Mouse (Mus musculus) thymus, postnatal 14 days (tissue): ENCODE measurements around the gene Plekhb2.
A peak's percentile ranks its signal among the peaks of the same experiment; 100 is the strongest.

Experiments
- DNase-seq: peaks from one replicate; pipeline ENCODE4 v3.0.0; 2021

Gene Plekhb2

GRCm38 (mm10) chr1:34849745-34850342 lies at the start of gene Plekhb2:
Gene Plekhb2, plus strand, starts transcription at chr1:34849976.
- DNase-seq: peak; percentile 91

GRCm38 (mm10) chr1:34801616-34802289 lies 48.0 kb upstream of the Plekhb2 start:
- peak; percentile 83 for DNase-seq

- DNase-seq: peak; percentile 82
These were observed 47.5 kb upstream of the Plekhb2 start for GRCm38 (mm10) chr1:34802290-34802642.

- DNase-seq: no peak
These were observed 44.9 kb upstream of the Plekhb2 start for GRCm38 (mm10) chr1:34804863-34805262.

GRCm38 (mm10) chr1:34805931-34806520 lies 43.8 kb upstream of the Plekhb2 start:
- no peak for DNase-seq

GRCm38 (mm10) chr1:34808445-34808844 lies 41.3 kb upstream of the Plekhb2 start:
- DNase-seq: no peak

GRCm38 (mm10) chr1:34810293-34810692 lies 39.5 kb upstream of the Plekhb2 start:
- no peak for DNase-seq

GRCm38 (mm10) chr1:34811035-34811434 lies 38.7 kb upstream of the Plekhb2 start:
- DNase-seq: no peak

GRCm38 (mm10) chr1:34811581-34811980 lies 38.2 kb upstream of the Plekhb2 start:
- no peak for DNase-seq

- no peak for DNase-seq
These were observed 37.1 kb upstream of the Plekhb2 start for GRCm38 (mm10) chr1:34812407-34813247.

- DNase-seq: no peak
These were observed 33.9 kb upstream of the Plekhb2 start for GRCm38 (mm10) chr1:34815843-34816242.

- DNase-seq: no peak
These were observed 30.4 kb upstream of the Plekhb2 start for GRCm38 (mm10) chr1:34819225-34819910.

- no peak for DNase-seq
These were observed 28.4 kb upstream of the Plekhb2 start for GRCm38 (mm10) chr1:34821411-34821810.

- no peak for DNase-seq
These were observed 27.8 kb upstream of the Plekhb2 start for GRCm38 (mm10) chr1:34822003-34822402.

- no peak for DNase-seq
These were observed 27.0 kb upstream of the Plekhb2 start for GRCm38 (mm10) chr1:34822746-34823145.

GRCm38 (mm10) chr1:34823353-34823752 lies 26.4 kb upstream of the Plekhb2 start:
- no peak for DNase-seq

GRCm38 (mm10) chr1:34824208-34824607 lies 25.6 kb upstream of the Plekhb2 start:
- DNase-seq: no peak

- DNase-seq: no peak
These were observed 23.9 kb upstream of the Plekhb2 start for GRCm38 (mm10) chr1:34825909-34826308.

GRCm38 (mm10) chr1:34827900-34828299 lies 21.9 kb upstream of the Plekhb2 start:
- no peak for DNase-seq

- DNase-seq: no peak
These were observed 21.1 kb upstream of the Plekhb2 start for GRCm38 (mm10) chr1:34828528-34829294.

GRCm38 (mm10) chr1:34830934-34831333 lies 18.8 kb upstream of the Plekhb2 start:
- no peak for DNase-seq

- no peak for DNase-seq
These were observed 18.4 kb upstream of the Plekhb2 start for GRCm38 (mm10) chr1:34831381-34831780.
